Mouse (Mus musculus): ENCODE measurements around the gene Mgrn1. TPM values are rescaled to one million over a fixed set of nuclear protein-coding genes. Genes with fewer than 3 reads are reported as not detected.

The Mgrn1 gene
- polyA plus RNA-seq, 1 experiment from 2014 or later: 102 TPM

DNA sequence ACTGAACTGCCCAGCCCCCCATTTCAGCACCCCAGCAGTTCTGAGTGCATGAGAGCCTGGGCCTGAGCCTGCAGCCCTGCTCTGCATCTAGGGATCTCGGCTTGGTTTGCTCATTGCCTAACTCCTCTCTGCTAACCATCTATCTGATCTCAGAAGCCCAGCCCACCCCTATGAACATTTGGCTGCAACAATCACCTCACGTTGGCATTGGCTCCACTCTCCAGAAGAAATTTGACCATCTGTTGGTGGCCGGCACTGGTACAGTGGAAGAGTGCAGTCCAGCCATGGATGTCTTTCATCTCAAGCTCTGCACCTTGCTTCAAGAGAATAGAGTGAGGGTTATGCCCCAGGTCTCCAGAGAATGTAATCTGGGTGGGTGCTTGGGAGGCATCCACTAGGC is 71.4 kb downstream of the Mgrn1 start:
- no peaks in the 10 kb centered on the region for H3K27me3 ChIP-seq
- WGBS: 88% methylated on average over 3 of the region's 3 CpGs
- ATAC-seq (ENCODE audit: low FRiP score, low read depth): no peak

DNA sequence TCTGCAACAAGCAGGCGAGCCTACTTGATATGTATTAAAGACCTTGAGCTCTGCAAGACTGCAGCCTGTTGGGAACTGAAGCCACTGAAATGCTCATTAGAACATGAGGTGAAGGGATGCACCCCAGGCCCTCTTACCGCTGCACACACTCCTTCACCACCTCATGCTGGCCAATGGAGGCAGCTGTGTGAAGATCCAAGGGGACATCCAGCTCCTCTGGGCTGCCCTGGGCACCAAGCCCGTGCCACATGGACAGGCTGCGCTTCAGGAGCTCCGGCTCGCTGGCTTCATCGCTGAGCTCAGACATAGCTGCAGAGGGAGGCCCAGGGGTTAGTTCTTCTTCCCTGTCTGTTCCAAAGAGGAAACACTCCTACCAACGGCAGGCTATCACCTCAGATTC is 74.2 kb downstream of the Mgrn1 start:
- peaks cover 19% of the 10 kb centered on the region for H3K4me1 ChIP-seq
- no peak overlapping the region for H3K9ac ChIP-seq
- WGBS: 84% methylated on average over 8 of the region's 8 CpGs
- no peak overlapping the region for H3K4me3 ChIP-seq
- no peaks in the 10 kb centered on the region for H3K27me3 ChIP-seq
- H3K27ac ChIP-seq: no peak overlapping the region
- H3K4me2 ChIP-seq (replicated peaks): no peak overlapping the region
- peaks cover 47% of the 10 kb centered on the region for H3K36me3 ChIP-seq
- H3K9me3 ChIP-seq: no peaks in the 10 kb centered on the region
- ATAC-seq (ENCODE audit: low FRiP score, low read depth): no peak

More for the DNA sequence above, 71.4 kb downstream of the Mgrn1 start:
- Histone ChIP-seq H3K9ac (no peak overlapping the region), H3K27ac (no peak overlapping the region), H3K4me2 (replicated peaks) (no peak overlapping the region), H3K9me3 (no peaks in the 10 kb centered on the region), H3K4me3 (no peak overlapping the region), H3K36me3 (peaks cover 75% of the 10 kb centered on the region), H3K4me1 (peaks cover 5% of the 10 kb centered on the region)

GRCm38 (mm10) chr16:4963346-4963745 is 77.3 kb downstream of the Mgrn1 start:
- H3K27ac ChIP-seq: no peak overlapping the region
- no peak for ATAC-seq (ENCODE audit: low FRiP score, low read depth)
- WGBS: 36% methylated on average over 9 of the region's 9 CpGs

GRCm38 (mm10) chr16:4963797-4964709 is 78.0 kb downstream of the Mgrn1 start, which contains the start of gene Anks3:
Gene Anks3, minus strand, starts transcription at chr16:4964205.
- under 1% methylated on average over 75 of the region's 76 CpGs for WGBS
- H3K27ac ChIP-seq: peak within 1 kb of the TSS; percentile 79

More at GRCm38 (mm10) chr16:4963346-4963745, 77.3 kb downstream of the Mgrn1 start:
- H3K4me1 ChIP-seq: peaks cover 21% of the 10 kb centered on the region
- H3K9me3 ChIP-seq: no peaks in the 10 kb centered on the region
- no peaks in the 10 kb centered on the region for H3K27me3 ChIP-seq
- peaks cover 18% of the 10 kb centered on the region for H3K36me3 ChIP-seq
- H3K9ac ChIP-seq: peak overlapping the region; percentile 89
- peak overlapping the region; percentile 79 for H3K4me2 ChIP-seq (replicated peaks)
- peak overlapping the region; percentile 94 for H3K4me3 ChIP-seq

DNA sequence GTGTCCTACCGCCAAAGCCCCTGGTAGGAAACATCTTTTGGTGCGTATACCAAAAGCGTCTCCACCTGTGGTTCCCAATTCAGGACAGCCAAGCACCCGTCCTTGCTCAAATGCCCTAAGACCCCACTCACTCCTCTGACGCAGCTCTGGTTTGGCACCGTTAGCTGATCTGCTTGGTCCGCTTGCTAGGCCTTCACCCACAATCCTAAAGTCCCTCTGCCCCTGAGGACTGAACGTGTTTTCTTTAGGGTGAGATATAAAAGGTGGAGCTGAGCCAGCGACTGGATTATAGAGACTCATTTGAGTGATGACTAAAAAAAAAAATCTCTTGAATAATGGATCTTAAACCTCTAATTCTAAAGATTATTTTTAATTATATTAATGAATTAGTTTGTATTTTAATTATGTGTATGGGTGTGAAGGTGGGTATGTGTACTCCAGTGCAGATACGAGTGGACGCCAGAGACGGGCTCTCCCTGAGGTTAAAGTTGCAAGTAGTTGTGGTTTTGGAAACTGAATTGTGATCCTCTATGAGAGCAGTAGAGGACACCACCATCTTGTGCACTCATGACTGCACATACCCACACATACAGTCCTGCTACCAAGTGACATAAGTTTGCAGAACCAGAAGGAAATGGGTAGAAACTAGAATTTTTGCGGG is 78.8 kb downstream of the Mgrn1 start:
- H3K4me2 ChIP-seq (replicated peaks): peak overlapping the region; percentile 79
- 23% methylated on average over 13 of the region's 13 CpGs for WGBS
- H3K4me3 ChIP-seq: peak overlapping the region; percentile 94
- H3K9ac ChIP-seq: peak overlapping the region; percentile 89
- peak overlapping the region; percentile 79 for H3K27ac ChIP-seq
- H3K27me3 ChIP-seq: no peaks in the 10 kb centered on the region
- peaks cover 21% of the 10 kb centered on the region for H3K4me1 ChIP-seq
- no peaks in the 10 kb centered on the region for H3K9me3 ChIP-seq
- peak; percentile 4; the same call in 1 of the 2 replicates for ATAC-seq (ENCODE audit: low FRiP score, low read depth)
- H3K36me3 ChIP-seq: peaks cover 6% of the 10 kb centered on the region

More at GRCm38 (mm10) chr16:4963797-4964709, 78.0 kb downstream of the Mgrn1 start, which contains the start of gene Anks3:
- H3K36me3 ChIP-seq: peaks cover 14% of the 10 kb centered on the region
- peak within 1 kb of the TSS; percentile 94 for H3K4me3 ChIP-seq
- peaks cover 21% of the 10 kb centered on the region for H3K4me1 ChIP-seq
- H3K27me3 ChIP-seq: no peaks in the 10 kb centered on the region
- peak within 1 kb of the TSS; percentile 79 for H3K4me2 ChIP-seq (replicated peaks)
- no peaks in the 10 kb centered on the region for H3K9me3 ChIP-seq
- peak; percentile 99 for ATAC-seq (ENCODE audit: low FRiP score, low read depth)
- peak within 1 kb of the TSS; percentile 89 for H3K9ac ChIP-seq

DNA sequence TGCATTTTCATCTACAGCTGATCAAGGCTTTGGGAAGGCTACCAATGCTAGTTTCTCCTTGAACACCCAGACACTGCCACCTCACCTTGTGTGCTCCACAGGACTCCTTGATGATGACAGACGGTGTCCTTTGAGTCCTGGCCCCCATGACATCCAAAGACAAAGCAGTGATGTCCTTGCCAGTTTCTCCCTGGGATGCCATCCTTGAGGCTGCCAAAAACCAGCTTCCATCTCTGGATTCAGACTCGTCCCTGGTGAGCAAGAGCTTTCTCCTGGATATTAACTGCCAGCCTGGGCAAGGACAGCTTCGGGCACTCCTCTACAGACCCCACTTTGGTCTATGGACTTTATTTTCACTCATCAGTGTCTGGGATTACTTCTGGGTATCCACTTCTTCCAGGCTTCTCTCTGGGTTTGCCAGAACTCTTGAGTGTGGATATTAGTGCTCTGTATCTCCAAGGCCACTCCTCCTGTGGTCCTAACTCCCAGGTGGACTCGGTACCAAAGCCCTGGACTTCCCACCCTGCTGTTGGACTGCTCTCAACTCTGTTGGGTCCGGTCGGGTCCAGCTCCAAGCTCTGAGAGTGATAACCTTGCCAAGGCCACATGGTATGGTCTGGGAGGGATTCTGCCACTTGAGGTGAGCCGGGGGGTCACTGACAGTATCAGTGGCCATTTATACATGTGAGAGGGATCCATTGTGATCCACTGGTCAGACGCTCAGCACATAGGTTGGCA is 79.5 kb downstream of the Mgrn1 start:
- Histone ChIP-seq H3K36me3 (no peaks in the 10 kb centered on the region), H3K27ac (no peak overlapping the region), H3K4me3 (peak overlapping the region; percentile 94; the same call in 1 of the 2 replicates), H3K9ac (no peak overlapping the region), H3K4me2 (replicated peaks) (peak overlapping the region; percentile 79), H3K4me1 (peaks cover 21% of the 10 kb centered on the region), H3K27me3 (no peaks in the 10 kb centered on the region), H3K9me3 (no peaks in the 10 kb centered on the region)
- WGBS: 89% methylated on average over 8 of the region's 8 CpGs
- ATAC-seq (ENCODE audit: low FRiP score, low read depth): no peak

DNA sequence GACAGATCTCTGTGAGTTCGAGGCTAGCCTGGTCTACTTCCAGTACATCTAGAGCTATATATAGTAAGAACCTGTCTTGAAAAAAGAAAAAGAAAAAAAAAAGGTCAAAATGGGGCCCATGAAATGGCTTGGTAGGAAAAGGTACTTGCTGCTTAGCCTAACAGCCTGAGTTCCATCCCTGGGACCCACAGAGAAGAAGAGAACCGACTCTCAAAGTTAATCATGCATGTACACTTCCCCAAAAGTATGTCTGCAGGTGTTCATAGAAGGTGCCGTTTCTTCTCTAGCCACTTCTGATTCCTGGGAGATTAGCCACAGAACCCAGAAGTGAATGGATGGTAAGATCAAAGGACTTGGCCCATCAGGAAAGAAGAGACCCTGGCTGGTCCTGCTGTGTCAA is 82.4 kb downstream of the Mgrn1 start:
- H3K4me1 ChIP-seq: peaks cover 6% of the 10 kb centered on the region
- no peak overlapping the region for H3K27ac ChIP-seq
- WGBS: 81% methylated on average over 3 of the region's 3 CpGs
- no peak overlapping the region for H3K4me3 ChIP-seq
- no peak overlapping the region for H3K9ac ChIP-seq
- no peaks in the 10 kb centered on the region for H3K27me3 ChIP-seq
- H3K4me2 ChIP-seq (replicated peaks): no peak overlapping the region
- no peaks in the 10 kb centered on the region for H3K9me3 ChIP-seq
- no peak for ATAC-seq (ENCODE audit: low FRiP score, low read depth)
- no peaks in the 10 kb centered on the region for H3K36me3 ChIP-seq

DNA sequence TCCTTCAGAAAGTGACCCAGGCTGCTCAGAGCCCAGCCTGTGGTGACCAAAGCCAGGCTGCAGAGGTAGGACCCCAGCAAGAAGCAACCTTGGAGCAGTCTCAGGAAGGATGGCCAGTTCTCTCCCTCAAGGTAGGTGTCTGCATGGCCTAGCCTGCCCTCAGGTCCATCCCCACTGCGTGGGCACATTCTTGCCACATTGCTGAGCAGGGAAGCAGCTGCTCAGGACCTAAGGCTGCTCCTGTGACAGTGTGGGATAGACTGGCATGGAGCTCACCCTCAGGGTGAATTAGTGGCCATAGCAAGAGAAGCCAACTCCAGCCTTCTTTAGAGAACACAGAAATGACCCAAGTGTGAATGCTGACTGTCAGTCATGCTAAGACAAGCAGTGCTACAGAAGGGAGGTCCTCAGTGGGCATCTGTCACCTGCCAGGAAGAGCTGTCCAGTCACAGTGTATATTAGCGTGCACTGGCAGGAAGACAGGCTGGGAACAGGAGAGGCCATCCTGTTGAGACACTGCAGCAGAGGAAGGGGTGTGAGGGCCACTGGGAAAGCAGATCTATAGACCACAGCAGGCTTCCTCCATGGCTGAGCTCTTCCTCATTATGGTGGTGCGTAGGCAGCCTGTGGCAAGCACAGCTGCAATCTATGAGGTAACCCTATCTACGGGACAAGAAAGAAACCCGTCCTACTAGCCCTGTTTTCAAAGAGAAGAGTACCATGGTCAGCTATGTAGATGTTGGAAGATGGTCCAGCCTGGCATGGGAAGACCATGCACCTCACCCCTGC is 83.2 kb downstream of the Mgrn1 start:
- Histone ChIP-seq H3K4me1 (peaks cover 5% of the 10 kb centered on the region), H3K4me2 (replicated peaks) (no peak overlapping the region)
- no peak for ATAC-seq (ENCODE audit: low FRiP score, low read depth)

DNA sequence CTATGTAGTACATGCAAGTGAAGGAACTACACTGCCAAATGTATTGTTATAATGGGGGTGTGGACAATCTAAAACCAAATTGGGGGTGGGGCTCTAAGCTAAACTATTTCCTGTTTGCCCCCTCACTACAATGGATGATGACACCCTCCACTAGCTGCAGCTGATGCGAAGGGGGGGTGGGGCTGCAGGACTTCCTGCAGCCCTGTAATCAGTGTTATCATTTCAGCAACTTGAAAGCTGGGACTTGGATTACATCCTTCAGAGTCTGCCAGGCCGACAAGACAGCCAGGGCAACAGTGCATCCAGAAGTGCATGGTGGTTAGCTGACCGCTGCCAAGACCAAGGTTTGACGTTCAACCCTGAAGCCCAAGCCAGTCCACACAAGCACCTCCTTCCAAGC is 85.6 kb downstream of the Mgrn1 start:
- Histone ChIP-seq H3K9ac (no peak overlapping the region), H3K4me3 (no peak overlapping the region)

More for the DNA sequence above, 83.2 kb downstream of the Mgrn1 start:
- H3K27me3 ChIP-seq: no peaks in the 10 kb centered on the region
- no peak overlapping the region for H3K9ac ChIP-seq
- no peaks in the 10 kb centered on the region for H3K36me3 ChIP-seq
- H3K4me3 ChIP-seq: no peak overlapping the region
- H3K27ac ChIP-seq: no peak overlapping the region; the same call in 1 of the 2 replicates
- H3K9me3 ChIP-seq: no peaks in the 10 kb centered on the region
- WGBS: 81% methylated on average over 5 of the region's 5 CpGs

DNA sequence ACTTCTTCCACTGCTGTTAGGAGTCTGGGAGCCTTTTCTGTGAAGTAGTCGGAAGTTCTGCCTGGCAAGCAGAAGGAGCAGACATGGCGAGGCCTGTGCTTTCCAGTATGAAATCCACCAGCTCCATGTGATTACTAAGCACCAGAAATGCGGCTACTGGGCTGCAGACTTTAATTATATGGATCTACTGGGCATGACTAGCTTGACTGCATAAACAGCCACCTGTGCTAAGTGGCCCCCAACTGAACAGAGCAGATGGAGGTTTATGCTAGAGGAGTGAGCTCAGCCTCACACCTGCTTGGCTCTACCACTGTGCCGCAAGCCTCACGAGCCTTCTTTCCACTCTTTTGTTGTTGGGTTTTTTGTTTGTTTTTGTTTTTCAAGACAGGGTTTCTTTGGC is 88.5 kb downstream of the Mgrn1 start:
- no peak overlapping the region for H3K4me2 ChIP-seq (replicated peaks)
- no peaks in the 10 kb centered on the region for H3K36me3 ChIP-seq
- WGBS: 77% methylated on average over 5 of the region's 5 CpGs
- no peak for ATAC-seq (ENCODE audit: low FRiP score, low read depth)
- H3K27me3 ChIP-seq: no peaks in the 10 kb centered on the region
- no peaks in the 10 kb centered on the region for H3K9me3 ChIP-seq
- no peak overlapping the region for H3K9ac ChIP-seq
- H3K4me3 ChIP-seq: no peak overlapping the region
- H3K27ac ChIP-seq: no peak overlapping the region
- H3K4me1 ChIP-seq: no peaks in the 10 kb centered on the region

More for the DNA sequence above, 85.6 kb downstream of the Mgrn1 start:
- H3K27ac ChIP-seq: no peak overlapping the region
- no peaks in the 10 kb centered on the region for H3K36me3 ChIP-seq
- H3K9me3 ChIP-seq: no peaks in the 10 kb centered on the region
- ATAC-seq (ENCODE audit: low FRiP score, low read depth): no peak
- H3K4me2 ChIP-seq (replicated peaks): no peak overlapping the region
- H3K27me3 ChIP-seq: no peaks in the 10 kb centered on the region
- 75% methylated on average over 4 of the region's 4 CpGs for WGBS
- no peaks in the 10 kb centered on the region for H3K4me1 ChIP-seq

- 75% methylated on average over 2 of the region's 2 CpGs for WGBS
- ATAC-seq (ENCODE audit: low FRiP score, low read depth): no peak
- no peak overlapping the region for H3K27ac ChIP-seq
- H3K9ac ChIP-seq: no peak overlapping the region
- H3K36me3 ChIP-seq: no peaks in the 10 kb centered on the region
- H3K4me3 ChIP-seq: no peak overlapping the region
- H3K9me3 ChIP-seq: no peaks in the 10 kb centered on the region
- H3K27me3 ChIP-seq: no peaks in the 10 kb centered on the region
- H3K4me1 ChIP-seq: no peaks in the 10 kb centered on the region
- no peak overlapping the region for H3K4me2 ChIP-seq (replicated peaks)
These were observed 90.1 kb downstream of the Mgrn1 start for GRCm38 (mm10) chr16:4976180-4976579.

All from limb, embryonic 13.5 days (tissue).